Mouse (Mus musculus) 416B (cell line): ENCODE results near the gene Brms1.

Source experiments
- DNase-seq: peaks from one replicate; pipeline ENCODE4 v3.0.0; 2011; ENCODE audit warnings: low read depth

Gene Brms1

DNA sequence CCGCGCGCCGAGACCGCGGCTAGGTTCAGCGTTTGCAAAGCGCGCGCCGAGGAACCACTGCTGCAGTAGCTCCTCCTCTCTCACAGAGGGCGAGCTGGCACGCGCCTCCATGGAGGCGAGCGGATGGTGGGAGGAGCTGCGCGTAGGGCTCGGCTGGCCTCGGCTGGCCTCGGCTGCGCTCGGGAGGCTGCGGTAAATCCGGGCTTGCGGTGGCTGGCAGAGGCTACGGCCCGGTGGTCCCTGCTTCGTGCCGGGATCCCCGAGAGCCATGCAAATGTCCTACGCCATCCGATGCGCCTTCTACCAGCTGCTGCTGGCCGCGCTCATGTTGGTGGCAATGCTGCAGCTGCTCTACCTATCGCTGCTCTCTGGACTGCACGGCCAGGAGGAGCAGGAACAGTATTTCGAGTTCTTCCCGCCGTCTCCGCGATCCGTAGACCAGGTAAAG, 2.4 kb upstream of the Brms1 start, which contains the start of the genes B4gat1 and AC124502.3:
Gene B4gat1 (plus strand): TSS at position 118 of the 448 bp plus-strand sequence.
Gene AC124502.3 (plus strand): TSS at position 183 of the 448 bp plus-strand sequence.
- peak; percentile 90 for DNase-seq

DNA sequence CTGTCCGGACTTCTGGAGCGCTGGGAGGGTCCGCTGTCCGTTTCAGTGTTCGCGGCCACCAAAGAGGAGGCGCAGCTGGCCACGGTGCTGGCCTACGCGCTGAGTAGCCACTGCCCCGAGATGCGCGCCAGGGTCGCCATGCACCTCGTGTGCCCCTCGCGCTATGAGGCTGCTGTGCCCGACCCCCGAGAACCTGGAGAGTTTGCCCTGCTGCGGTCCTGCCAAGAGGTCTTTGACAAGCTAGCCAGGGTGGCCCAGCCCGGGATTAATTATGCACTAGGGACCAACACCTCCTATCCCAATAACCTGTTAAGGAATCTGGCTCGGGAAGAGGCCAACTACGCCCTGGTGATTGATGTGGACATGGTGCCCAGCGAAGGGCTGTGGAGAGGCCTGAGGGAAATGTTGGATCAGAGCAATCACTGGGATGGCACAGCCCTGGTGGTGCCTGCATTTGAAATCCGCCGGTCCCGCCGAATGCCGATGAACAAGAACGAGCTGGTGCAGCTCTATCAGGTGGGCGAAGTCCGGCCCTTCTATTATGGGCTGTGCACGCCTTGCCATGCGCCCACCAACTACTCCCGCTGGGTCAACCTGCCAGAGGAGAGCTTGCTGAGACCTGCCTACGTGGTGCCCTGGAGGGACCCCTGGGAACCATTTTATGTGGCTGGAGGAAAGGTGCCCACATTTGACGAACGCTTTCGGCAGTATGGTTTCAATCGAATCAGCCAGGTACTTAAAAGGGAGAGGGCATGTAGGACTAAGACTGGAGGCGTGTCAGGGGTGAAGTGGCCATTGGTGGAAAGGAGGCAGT, 1.6 kb upstream of the Brms1 start:
- DNase-seq = no peak

DNA sequence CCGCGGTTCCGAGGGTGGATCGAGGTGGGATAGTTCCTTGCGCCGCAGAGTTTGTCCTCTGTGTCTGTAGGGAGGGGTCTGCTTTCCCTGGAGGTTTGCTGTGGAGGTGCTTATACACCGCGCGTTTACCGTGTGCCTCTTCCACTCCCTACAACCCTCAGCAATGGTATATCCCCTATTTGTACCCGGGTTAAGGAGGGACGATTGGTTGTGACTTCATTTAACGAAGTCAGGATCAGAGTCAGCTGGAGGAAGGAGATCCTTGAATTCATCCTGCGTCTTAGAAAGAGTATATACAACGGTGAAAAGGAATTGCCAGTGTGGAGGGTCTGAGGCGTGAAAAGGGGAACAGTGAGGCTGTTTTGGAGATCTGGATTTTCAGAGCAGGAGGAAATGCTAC, 434 bp downstream of the Brms1 start:
- no peak for DNase-seq

DNA sequence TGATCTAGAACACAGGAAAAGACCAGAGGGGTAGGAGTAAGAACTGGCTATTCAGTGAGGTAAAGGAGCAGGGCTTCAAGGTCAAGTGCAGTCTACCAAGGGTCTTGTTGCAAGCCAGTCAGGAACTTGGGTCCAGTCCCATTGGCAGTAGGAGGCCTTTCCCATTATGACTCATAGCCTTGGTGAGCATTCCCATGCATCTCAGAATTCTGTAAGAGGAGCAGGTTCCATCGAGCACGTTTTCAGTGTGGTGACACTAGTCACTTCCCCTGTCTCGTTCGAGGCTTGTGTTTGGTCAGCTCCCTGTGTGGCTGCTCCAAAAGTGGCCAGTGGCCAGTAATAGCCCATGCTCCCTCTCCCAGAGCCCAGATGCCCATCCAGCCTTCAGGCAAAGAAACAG, 4.4 kb downstream of the Brms1 start:
- DNase-seq = no peak

DNA sequence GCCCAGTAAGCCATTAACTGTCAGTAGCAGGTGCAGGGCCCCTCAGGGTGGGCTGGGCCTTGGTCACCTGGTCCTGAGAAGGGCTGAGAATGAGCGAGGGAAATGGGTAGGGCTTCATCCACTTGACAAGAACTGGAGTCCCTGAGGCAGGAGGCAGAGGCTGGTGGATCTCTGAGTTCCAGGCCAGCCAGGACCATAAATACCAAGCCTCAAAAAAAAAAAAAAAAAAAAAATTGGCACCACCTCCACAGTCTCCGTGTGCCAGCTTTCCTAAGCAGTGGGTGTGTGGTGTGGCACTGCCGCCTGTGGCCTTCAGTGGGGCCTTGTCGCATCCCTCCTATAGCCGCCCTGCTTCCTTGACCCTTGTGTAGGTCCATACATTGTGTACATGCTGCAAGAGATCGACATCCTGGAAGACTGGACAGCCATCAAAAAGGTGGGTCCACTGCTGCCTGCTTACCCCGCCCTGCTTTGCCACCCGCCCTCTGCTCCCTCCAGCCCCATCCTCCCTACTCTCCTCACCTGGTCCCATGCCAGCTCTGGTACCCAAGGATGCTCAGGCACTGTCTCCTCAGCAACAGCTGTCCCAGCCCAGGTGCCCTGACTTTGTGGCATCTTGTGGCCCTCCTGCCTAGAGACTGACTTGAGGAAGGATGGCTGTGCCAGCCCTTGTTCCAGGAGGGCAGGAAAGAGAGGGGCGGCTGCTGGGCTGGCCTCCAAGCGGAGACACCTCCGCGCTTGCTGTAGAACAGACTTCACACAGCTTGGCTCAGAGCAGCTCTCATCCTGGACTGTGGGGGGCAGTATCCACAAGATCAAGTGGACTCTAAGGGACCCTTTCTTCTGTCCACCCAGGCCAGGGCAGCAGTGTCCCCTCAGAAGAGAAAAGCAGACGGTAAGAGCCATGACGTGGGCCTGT, 7.2 kb downstream of the Brms1 start:
- DNase-seq = no peak

DNA sequence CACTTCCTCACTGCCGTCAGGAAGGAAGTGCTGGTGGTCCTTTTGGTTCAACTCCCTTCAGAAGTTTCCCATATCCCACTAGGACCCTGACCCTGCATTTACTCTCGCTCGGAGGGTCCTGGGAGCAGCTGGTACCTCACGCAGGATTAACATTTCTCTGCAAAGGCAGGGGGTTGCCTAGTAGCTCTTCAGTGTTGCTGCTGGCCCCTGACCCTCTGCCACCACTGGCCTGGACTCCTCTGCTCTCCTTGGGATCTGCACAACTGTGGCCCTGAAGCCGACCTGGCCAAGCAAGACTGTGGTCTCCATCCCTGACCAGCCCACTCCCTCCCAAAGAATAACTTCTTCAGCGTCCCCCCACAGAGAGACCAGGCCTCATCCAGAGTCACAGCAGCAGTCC, 8.2 kb downstream of the Brms1 start:
- DNase-seq = no peak

DNA sequence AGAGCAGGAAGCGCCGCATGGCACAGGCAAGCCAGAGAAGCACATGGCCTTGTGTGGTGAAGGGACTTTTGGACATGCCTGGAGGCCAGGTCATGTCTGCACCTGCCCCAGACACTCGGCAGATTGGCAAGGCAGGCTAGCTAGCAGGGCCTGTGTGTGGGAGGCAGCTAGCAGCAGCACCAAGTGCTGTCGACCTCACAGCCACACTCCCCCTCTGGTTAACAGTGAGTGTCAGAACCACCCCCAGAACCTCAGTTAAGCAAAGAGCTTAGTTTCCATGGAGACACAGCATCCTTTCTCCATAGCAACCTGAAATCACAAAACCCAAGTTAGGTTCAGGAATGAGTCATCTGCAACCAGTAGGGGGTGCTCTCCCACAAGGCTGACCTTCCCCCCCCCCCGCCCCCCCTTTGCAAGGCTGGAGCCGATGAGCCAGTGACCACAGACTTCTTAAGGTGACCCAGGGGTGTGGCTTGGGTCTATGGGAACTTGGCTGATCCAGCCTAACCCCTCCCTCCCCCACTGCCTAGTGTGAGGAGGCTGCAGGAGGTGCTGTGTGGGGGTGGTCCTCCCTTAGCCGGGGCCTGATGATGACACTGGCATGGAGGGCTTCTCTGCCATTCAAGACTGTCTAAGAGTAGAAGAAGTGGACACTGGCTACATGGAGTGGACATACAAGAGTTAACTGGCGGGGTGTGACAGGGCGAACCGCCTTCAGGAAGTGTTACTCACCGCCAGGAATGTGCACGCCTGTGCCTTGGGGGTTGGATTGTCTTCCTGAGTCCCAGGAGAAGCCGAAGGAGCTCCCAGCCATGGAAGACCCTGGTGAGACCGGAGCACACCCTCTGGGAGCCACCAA, 9.1 kb downstream of the Brms1 start, which contains the start of gene Rin1:
Gene Rin1 (plus strand): TSS at position 435 of the 859 bp plus-strand sequence.
- DNase-seq = peak; percentile 95

DNA sequence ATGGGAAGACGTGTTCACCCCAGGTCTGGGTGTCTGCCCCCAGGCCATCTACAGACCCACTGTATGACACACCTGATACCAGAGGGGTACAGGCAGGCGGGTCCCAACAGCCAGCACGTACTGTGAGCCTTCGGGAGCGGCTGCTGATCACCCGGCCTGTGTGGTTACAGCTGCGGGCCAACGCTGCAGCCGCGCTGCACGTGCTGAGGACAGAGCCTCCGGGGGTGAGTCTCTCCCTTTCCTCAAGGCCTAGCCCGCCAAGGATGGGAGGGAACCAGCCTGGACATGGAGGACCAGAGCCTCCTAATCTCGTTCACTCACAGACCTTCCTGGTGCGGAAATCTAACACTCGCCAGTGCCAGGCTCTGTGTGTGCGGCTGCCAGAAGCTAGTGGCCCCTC, 9.9 kb downstream of the Brms1 start:
- peak; percentile 51 for DNase-seq

DNA sequence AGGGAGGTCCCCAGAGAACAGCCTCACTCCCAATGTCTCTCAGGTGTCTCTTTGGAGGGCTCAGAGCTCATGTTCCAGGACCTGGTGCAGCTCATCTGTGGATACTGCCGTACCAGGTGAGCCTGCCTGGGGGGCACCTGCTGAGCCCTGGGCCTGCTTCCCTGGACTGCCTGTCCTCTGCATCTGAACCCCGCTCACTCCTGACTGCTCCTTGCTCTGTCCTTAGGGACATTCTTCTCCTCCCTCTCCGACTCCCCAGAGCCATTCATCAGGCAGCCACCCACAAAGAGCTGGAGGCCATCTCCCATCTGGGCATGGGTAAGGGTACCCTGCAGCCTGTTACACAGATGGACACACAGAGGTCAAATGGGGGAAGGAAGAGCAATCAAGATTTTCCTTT, 10.4 kb downstream of the Brms1 start:
- no peak for DNase-seq

DNA sequence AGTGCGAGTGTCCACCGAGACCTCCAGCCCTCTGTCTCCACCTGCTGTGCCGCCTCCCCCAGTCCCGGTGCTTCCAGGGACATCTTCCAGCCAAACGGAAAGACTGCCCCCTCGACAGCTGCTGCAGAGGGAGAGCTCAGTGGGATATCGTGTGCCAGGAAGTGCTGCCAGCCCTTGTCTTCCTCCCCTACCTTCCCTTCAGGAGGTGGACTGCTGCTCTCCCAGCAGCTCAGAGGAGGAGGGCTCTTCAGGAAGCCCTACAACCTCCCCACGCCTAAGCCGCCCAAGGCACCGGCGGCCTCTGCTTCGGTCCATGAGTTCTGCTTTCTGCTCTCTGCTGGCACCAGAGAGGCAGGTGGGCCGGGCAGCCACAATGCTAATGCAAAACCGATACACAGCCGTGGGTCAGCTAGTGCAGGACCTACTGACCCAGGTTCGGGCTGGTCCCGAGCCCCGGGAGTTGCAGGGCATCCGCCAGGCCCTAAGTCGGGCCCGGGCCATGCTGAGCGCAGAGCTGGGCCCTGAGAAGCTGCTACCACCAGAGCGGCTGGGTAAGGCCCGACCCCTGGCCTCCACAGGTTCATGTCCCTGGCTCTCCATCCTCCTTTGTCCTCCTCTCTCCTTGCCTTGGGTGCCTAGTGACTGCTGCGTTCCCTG, 11.1 kb downstream of the Brms1 start:
- DNase-seq = no peak

DNA sequence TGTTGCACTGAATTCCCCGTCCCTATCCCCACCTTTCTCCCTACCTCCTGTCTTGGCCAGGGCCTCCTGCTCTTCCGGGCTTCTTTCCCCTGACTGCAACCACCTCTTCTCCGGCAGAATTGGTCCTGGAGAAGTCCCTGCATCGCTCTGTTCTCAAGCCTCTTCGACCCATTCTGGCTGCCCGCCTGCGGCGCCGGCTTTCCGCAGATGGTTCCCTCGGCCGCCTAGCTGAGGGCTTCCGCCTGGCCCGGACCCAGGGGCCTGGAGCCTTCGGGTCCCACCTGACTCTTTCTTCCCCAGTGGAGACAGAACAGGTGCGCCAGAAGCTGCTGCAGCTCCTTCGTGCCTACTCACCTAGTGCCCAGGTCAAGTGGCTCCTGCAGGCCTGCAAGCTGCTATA, 11.7 kb downstream of the Brms1 start:
- DNase-seq = no peak

DNA sequence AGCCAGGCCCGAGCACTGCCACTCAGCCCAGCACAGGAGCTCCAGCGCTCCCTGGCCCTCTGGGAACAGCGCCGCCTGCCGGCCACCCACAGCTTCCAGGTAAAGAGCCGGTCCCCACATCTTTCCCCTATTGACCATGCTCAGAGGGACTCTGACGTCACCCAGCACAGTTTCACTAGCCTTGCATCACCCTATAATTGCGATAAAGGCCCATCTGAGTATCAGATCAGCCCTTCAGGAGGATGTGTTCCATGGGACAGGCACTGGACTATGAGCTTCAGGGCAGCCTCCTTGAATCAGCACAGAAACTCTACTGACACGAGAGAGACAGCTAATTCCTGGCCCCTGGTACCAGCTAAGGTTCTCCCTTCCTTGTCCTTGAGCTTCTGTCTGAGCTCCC, 12.8 kb downstream of the Brms1 start:
- DNase-seq = peak; percentile 62

DNA sequence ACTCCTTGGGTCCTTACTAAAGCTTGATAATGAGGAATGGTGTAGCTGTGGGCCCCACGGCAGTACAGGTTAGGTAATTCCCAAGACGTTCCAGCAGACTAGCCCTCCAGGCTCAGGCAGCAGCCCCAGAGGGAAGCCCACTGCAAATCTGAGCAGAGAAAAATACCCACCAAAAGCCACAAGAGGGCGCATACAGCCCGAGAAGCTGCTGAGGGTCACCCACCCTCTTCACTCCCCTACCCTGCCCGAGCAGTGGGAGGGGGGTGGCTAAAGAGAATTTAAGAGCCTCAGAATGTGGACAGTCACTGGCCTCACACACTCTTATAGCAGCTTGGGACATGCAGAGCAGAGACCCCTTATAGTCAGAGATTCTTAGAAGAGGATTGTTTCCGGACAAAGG, 15.1 kb downstream of the Brms1 start:
- DNase-seq = peak; percentile 44

DNA sequence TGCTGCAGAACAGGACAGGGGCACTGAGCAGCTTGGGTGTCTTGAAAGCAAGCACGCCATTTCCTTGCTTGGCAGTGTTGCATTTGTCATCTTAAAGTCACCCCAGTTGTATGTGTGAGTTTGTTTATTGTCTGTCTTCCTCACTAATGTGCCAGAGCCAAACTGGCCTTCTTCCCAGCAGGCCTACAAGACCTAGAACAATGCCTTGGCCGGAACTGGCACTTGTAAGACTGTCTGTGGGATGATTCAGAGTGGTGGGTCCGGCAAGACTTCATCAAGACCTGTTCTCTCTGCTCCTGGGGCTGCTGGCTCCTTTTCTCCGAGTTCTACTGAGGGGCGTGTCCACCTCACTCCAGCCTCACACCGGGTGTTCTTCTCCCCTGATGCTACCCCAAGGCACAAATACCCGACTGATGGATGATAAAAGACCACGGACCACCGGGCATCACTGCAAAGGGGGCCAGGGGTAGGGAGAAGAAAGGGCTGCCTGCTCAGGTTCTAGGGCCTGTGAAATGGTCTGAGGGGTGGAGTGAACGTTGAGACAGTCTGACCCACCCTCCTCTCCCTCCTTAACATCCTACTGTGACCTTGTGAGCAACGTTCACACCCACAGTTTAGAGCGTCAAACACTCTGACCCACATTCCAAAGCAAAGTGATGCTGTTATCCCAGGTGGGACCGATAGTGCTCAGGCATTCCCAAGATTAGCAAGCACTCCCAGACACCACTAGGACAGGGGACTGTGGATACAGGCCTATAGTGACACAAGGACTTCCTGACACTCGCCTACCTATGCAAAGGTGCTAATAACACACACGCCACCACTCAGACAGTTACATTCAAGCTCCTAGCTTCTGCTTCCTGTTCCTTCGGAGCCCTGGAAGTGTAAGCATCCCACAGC, 17.0 kb downstream of the Brms1 start:
- DNase-seq = no peak

DNA sequence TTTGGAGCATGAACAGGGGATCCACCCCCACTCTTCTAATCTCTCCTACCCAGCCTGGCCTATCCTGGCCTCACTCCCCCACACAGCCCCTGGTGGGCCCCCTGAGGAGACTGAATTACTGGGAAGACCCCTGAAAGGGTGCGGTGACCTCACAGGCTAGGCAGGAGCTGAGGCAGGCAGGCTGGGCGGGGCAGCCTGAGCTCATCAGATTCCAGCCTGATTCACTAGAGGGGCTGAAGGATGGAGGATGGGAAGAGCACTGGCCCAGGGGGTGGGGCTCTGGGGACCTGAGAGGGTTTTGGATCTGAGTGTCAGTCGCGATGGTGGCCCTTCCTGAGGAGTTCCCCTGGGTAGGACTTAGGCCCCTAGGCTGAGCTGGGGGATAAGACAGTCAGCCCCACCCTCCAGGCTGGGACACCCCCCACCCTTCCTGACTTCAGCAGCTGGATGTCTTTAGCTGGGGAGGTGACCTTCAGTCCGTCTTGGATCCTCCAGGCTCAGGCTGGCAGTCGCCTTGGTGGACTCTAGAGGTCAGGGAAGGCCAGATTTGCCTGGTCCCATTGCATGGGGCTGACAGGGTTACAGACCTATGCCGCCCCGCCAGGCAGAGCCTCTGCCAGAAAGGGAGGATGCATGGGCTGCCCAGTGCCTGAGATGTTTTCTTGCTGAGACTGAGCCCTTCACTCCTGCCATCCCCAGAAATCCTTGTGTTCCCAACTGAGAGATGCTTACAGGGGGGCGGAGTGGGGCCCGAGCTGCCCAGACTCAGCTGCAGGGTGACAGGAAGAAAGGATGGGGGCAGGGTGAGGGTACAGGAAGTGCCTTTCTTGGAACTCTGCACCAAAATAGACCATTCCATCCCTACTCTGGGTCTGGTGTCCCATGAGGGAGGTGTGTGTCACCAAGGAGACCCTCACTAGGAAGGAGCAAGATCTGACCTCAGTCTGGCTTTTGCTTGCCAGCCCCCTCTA, 17.9 kb downstream of the Brms1 start:
- DNase-seq = no peak

DNA sequence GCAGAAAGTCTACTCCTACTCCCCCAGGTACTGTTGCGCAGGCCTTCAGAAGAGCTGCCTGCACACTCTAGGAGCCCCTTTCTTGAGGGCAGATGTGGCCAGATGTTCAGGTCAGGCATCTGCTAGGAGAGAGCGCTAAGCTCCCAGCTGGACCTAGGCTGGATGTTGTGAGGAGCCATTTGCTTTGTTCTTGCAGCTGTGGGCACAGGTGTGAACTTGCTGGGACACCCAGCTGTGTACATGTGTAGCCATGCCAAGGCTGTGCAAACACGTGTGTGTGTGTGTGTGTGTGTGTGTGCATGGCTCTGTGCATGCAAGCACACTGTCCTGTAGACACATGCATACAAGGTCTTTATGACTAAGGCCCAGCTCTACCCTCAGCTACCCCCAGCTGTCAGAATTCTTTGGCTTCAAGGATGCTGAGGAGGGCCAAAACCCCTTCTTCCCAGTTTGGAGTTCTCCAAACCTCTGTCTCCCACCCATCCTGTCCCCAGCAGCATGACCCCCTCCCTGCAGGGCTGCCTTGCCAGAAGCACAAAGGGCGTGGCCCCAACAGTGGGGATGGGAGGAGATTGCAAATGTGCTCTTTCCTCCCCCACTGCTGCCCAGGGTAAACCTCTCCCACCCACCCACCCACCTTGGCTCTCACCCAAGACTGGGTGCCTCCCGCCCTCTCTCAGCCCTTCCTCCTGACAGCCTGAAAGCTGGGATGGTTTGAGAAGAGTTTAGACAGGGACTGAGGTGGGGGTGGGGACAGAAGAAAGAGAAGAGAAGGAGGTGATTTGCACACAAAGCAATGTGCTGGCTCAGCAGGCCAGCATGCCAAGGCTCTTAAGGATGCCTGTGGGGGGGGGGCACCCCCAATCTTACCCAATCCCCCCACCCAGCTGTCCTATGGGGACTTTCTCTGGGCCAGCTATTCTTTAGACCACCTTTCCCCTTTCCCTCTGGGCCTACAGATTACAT, 19.5 kb downstream of the Brms1 start:
- DNase-seq = no peak

DNA sequence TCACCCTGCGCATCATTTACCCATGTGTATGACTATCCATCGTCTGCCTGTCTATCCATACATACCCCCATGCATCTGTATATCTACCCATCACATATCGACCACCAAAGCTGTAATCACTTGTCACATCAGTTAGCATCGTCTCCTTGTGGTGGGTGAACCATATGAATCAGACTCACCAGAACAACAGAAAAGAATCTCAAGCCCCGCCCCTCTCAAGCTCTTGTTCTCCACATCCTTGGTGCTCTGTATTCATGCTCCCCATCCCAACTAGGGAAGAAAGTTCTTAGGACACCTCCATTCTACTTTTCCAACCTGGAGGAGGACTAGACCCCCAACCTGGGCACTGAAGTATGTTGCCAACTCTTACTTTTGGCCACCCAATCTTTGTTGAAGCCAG, 20.9 kb downstream of the Brms1 start:
- DNase-seq = no peak

DNA sequence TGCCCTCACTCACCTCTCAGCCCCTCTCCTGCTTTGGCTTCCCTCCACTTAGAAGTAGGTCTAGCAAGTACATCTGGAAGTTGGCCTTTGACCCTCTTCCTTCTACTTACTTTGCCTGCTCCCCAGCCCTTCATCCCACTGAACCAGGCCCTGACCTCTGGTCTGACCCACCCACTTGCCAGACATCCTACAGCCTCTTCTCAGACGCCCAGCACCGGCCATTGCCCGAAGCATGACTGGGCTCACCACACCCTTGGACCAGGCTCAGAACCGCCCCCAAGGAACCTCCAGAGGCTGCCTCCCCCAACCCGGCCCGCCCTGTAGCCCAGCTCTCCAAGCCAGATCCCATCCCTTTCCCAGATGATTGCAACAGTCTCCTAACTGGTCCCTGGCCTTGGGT, 21.3 kb downstream of the Brms1 start:
- DNase-seq = no peak
